Mouse (Mus musculus) T-cell, adult 2 months (primary cell): ENCODE results near the gene H2-Ke6.

ENCODE experiments used
- DNase-seq: peaks from one replicate; pipeline ENCODE4 v3.0.0; 2022; ENCODE audit warnings: low spot score

Gene H2-Ke6

GRCm38 (mm10) chr17:34027656-34028223 is at the start of gene H2-Ke6:
Gene H2-Ke6 (minus strand): TSS chr17:34028060.
- DNase-seq, result peak; percentile 88

GRCm38 (mm10) chr17:34077549-34077948 is 49.7 kb upstream of the H2-Ke6 start:
- peak; percentile 69 for DNase-seq

GRCm38 (mm10) chr17:34075271-34075670 is 47.4 kb upstream of the H2-Ke6 start:
- DNase-seq, result peak; percentile 73

GRCm38 (mm10) chr17:34072091-34072490 is 44.2 kb upstream of the H2-Ke6 start:
- no peak for DNase-seq

GRCm38 (mm10) chr17:34068864-34069263 is 41.0 kb upstream of the H2-Ke6 start:
- DNase-seq, result no peak

- DNase-seq, result no peak
These were observed 29.4 kb upstream of the H2-Ke6 start for GRCm38 (mm10) chr17:34057224-34057623.

- no peak for DNase-seq
These were observed 19.7 kb upstream of the H2-Ke6 start for GRCm38 (mm10) chr17:34047404-34048050.

DNA sequence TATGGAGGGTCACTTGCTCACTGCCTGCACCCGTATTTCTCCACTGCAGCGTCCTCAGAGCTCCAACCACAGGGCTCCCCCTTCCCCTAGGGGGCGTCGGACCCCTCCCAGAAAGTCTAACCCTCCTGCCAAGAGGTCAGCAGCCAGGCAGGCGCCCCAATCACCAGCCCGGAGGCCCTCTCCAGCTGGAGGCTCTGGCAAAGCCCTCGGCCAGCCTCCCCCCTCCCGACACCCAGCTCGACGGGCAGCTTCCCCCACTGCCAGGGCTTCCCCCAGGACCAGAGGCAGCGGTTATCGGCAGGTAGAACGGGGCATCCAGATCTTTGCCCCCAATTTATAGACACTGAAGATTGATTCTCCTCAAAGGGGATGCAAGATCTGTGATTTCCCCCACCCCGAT is 18.1 kb upstream of the H2-Ke6 start:
- DNase-seq, result no peak

- no peak for DNase-seq
These were observed 11.9 kb upstream of the H2-Ke6 start for GRCm38 (mm10) chr17:34039562-34040450.

DNA sequence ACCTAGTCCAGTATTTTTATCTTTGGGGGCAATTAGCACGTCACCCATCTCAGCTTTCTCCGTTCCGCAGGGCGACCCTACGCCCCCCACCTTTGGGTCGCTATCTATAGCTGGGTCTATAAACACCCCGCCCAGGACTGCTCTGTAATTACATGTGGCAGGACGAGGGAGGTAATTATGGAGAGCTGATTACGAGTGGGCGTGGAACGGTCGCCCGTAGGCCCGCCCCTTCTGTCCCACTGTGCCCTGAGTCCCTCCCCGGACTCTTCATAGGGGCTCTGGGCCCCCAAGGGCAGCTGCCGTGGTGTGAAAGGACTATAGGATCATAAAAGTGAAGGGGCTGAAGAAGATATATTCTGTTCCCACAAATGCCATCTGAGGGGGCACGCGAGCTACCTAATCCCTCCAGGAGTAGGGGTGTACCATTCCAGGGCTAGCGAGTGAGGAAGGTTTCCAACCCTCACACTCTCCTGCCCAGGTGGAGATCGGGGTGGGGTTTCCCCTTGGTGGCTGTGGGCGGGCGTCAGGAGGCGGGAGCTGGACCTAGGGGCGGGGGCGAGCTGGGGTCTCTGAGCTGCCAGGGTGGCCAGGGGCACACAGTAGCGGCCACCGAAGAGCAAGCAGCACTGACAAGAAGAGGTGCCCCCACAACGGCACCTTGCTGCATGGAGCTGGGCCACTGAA is 11.2 kb upstream of the H2-Ke6 start, which contains the start of gene Col11a2:
Gene Col11a2 (plus strand): TSS at position 560 of the 684 bp plus-strand sequence.
- DNase-seq, result no peak

DNA sequence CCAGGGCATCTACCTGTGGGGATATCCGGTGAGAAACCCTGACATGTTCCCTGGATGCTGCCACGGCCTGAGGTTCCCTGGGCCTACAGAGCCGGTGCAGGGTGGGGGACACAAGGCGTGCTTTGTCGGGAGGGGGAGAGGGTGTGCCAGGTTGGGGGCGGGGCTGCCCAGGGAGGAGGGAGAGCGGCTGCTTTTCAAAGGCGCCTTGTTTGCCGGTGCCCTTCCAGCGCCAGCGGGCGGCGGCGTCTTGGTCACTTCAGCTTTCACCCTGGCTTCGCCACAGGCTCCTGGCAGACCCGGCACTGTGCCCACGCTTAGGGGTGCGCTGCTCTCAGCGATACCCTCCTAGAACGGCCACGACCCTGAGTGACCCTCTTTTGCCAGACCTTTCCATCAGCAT is 10.6 kb upstream of the H2-Ke6 start:
- DNase-seq, result no peak

DNA sequence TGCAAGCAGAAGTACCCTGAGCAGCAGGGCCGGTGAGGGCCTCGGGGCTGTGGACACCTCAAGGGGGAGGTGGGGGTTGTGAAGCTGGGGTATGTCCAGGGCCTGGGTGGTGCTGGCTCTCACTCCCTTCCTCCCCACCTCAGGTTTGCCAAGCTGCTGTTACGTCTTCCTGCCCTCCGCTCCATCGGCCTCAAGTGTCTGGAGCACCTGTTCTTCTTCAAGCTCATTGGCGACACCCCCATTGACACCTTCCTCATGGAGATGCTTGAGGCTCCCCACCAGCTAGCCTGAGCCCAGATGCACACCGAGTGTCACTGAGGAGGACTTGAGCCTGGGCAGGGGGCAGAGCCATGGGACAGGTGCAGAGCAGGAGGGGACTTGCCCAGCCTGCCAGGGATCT is 9.4 kb upstream of the H2-Ke6 start:
- DNase-seq, result no peak

DNA sequence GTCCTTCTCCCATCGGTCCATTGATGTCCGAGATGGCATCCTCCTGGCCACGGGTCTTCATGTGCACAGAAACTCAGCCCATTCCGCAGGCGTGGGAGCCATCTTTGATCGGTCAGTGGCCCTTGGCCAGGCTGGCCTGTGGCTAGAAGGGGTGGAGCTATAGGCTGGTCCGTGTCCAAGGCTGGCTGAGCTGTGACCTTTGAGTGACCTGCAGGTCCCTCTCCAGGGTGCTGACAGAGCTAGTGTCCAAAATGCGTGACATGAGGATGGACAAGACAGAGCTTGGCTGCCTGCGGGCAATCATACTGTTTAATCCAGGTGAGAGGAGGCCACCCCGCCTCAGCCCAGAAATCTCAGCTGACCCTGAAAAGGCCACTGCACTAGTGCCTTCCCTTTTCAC is 8.8 kb upstream of the H2-Ke6 start:
- DNase-seq, result no peak

GRCm38 (mm10) chr17:34035517-34035916 is 7.7 kb upstream of the H2-Ke6 start:
- DNase-seq, result no peak

DNA sequence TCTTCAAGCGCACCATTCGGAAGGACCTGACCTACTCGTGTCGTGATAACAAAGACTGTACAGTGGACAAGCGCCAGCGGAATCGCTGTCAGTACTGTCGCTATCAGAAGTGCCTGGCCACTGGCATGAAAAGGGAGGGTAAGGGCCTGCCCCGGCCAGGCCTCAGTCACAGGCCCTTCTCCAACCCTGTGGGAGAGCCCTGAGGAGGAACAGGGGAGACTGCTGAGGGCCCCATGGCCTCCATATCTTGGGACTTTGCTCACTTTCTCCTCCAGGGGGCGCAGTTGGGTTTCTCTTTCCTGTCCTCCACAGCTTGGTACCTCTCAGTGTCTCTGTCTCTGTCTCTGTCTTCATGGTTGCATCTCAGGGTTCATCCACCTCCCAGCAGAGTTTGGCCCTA is 6.2 kb upstream of the H2-Ke6 start:
- DNase-seq, result peak; percentile 76

DNA sequence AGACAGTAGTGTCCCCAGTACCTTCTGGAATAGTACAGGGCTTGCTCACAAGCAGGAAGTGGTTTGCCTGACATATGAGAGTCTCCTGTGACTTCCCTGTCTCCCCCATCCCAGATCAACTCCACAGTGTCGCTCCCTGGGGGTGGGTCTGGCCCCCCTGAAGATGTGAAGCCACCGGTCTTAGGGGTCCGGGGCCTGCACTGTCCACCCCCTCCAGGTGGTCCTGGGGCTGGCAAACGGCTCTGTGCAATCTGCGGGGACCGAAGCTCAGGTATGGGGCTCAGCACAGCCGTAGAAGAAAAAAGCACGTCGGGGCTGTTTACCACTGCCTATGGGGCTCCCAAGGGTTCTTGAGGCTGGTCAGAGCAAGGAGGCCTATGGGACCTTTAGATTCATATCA is 5.6 kb upstream of the H2-Ke6 start:
- no peak for DNase-seq

DNA sequence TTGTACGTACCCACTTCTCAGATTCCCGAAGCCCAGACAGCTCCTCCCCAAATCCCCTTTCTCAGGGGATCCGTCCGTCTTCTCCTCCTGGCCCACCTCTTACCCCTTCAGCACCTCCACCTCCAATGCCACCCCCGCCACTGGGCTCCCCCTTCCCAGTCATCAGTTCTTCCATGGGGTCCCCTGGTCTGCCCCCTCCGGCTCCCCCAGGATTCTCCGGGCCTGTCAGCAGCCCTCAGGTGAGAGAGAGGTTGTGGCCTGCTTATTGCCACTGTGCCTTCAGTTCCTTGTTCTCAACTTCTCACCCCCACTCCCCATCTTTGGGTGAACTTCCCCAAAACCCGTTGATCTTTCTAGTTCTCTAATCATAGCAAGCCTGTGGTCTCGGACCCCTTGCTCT is 4.9 kb upstream of the H2-Ke6 start:
- no peak for DNase-seq

DNA sequence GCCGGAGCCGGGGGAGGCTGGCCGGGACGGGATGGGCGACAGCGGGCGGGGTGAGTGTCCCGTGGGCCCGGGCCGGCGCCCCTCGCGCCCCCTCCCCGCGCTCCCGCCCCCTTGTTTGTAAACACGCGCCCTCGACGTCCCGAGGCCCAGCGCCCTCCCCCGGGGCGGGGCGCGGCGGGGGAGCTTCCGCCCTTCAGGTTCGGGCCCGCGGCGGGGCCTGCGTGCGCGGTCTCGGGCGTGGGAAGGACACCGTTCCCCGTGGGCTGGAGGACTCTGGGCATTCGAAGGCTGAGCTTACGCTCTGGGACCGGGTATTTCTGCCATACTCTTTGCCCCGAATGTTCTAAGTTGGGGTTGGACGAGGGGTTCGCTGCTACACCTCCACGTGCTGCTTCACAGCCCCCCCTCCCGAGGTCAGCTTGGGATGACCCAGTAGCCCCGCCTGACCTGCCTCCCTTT is 4.3 kb upstream of the H2-Ke6 start:
- peak; percentile 71 for DNase-seq

- DNase-seq, result peak; percentile 99
These were observed 3.8 kb upstream of the H2-Ke6 start, which contains the start of the genes Slc39a7 and Rxrb for GRCm38 (mm10) chr17:34031465-34032173. Gene Slc39a7 (minus strand): TSS chr17:34031682. Gene Rxrb (plus strand): TSS chr17:34031812.

DNA sequence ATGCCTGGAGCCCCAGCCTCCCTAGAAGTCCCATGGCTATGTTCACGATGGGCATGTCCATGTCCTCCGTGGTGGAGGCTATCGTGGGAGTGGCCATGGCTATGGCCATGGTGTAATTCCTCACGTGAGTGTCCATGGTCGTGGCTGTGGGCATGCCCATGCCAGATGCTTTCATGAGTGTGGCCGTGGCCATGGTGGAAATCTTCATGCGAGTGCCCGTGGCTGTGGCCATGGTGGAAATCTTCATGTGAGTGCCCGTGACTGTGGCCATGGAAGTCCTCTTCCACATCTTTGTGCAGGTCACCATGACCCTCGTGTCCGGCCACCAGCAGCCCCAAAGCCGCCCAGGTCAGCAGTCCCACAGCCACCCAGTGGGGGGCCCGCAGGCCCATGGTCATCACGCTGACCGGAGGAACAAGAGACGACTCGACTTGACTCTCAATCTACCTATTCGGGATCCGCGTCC is 3.0 kb upstream of the H2-Ke6 start:
- no peak for DNase-seq

DNA sequence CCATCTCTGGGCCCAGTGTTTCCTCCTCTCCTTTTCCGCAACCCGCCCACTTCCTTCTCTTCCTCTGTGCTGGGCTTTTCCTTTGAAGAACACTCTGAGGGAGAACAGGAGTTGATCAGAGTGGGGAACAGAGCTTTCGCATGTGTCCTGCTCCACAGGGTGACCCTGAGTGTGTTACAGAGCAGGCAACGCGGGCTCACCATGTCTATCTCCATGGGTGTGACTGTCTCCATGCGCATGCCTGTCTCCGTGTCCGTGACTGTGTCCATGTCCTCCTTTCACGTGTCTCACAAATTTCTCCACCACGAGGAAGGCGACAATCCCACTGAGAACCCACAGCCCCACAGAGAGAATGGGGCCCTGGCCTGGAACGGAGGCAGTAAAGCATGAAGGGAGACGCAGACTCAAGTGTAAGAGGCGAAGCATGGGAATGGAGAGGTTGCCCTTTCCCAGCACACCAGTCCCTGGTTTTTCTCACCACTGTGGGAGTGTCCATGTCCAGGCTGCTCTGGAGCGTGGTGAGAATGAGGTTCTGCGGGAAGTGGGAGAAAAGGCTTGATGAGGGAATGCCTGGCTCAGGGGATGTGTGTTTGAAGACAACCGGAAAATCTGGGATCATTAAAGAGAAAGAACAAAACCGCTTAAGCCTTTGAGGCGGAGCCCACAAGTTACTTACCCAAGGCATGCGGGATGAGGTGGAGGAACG is 2.2 kb upstream of the H2-Ke6 start:
- no peak for DNase-seq
